Mouse (Mus musculus) bone marrow, adult 2 months (tissue): ENCODE measurements at regions not wholly inside any gene's neighbourhood (a gene's known extent, or its start where the extent isn't known, plus 50 kb on each side); places are given as distances from the start of the nearest gene placed in this dataset.
A peak's percentile ranks its signal among the peaks of the same experiment; 100 is the strongest.

Experiments
- H3K27ac ChIP-seq: fragments of 200-500 bp; 2 replicates; pipeline ENCODE4 v1.5.1; 2012; ENCODE audit warnings: low read depth, mild to moderate bottlenecking, control low read depth, inconsistent platforms, low read length; ENCODE audit not compliant: control insufficient read depth, poor library complexity, insufficient read depth
- H3K4me1 ChIP-seq: fragments of 200-500 bp; 2 replicates; pipeline ENCODE4 v1.6.1; 2011; ENCODE audit warnings: low read length; ENCODE audit not compliant: control insufficient read depth, insufficient read depth
- H3K4me3 ChIP-seq: fragments of 200-500 bp; replicated peaks from 2 replicates; pipeline ENCODE3; 2011; ENCODE audit warnings: mild to moderate bottlenecking, low read depth, low read length, control low read depth; ENCODE audit not compliant: control insufficient read depth
- CTCF ChIP-seq: fragments of 200-500 bp; IDR thresholded peaks from 2 replicates; pipeline ENCODE4 v1.5.1; 2011; ENCODE audit warnings: low read length, control low read depth; ENCODE audit not compliant: control insufficient read depth, insufficient read depth
- POLR2A ChIP-seq: fragments of 200-500 bp; IDR thresholded peaks from 2 replicates; pipeline ENCODE4 v1.6.1; 2011; ENCODE audit warnings: low read depth, mild to moderate bottlenecking, control low read depth, low read length, borderline replicate concordance; ENCODE audit not compliant: control insufficient read depth
- WGBS: fragments of 180-500 bp; shearing (Covaris S2); methylation state at CpG from one replicate; pipeline ENCODE4 v1.1.7; 2018; 5-methylcytosine and 5-hydroxymethylcytosine counted together

- Histone ChIP-seq H3K4me1 (no peaks in the 10 kb centered on the region), H3K4me3 (no peak overlapping the region), H3K27ac (no peak overlapping the region)
- 15% methylated on average over 7 of the region's 7 CpGs for WGBS
- TF ChIP-seq POLR2A (no peak), CTCF (no peak)
Measured at GRCm38 (mm10) chr15:97590732-97591292, 114.8 kb downstream of the Rpap3 start.

DNA sequence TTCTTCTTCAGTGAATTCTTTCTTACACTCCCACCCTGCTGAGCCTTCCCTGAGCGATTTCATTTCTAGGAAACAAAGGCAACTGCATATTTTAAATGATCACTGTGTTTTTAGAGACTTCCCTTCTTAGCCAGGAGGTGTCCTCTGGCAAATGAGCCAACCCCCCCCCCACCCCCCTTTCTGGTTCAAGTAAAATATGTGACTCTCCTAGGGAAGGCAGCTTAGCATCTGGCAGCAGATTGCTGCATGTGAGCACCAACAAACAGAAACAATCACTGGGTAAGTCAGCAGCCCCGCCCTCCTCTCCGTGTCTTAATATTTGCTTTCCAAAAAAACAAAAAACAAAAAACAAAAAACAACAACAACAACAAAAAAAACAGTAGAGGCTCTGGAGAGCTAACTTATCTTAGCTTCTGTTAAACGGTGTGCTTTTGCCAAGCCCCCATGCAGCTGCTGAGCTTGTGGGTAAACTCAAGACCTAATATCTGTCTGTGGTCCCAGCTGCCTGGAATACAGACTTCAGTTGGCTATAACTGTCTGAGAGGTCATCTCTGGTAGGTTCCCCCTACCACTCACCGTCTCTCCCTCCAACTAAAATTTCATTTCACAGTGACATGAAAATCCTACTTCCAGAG is 117.9 kb downstream of the Rpap3 start:
- H3K4me1 ChIP-seq, result no peaks in the 10 kb centered on the region
- H3K4me3 ChIP-seq, result no peak overlapping the region
- WGBS, result 65% methylated on average over 5 of the region's 5 CpGs
- TF ChIP-seq CTCF (no peak), POLR2A (no peak)
- no peak overlapping the region for H3K27ac ChIP-seq

- no peaks in the 10 kb centered on the region; the same call in 1 of the 2 replicates for H3K4me1 ChIP-seq
- H3K27ac ChIP-seq, result no peak overlapping the region
- TF ChIP-seq POLR2A (peak; percentile 23; the same call in 1 of the 2 replicates), CTCF (peak; percentile 95)
- 3% methylated on average over 13 of the region's 13 CpGs for WGBS
- no peak overlapping the region for H3K4me3 ChIP-seq
Measured at GRCm38 (mm10) chr15:97581724-97582154, 123.9 kb downstream of the Rpap3 start.

GRCm38 (mm10) chr15:97580726-97581125 is 124.9 kb downstream of the Rpap3 start:
- TF ChIP-seq CTCF (no peak), POLR2A (no peak)
- no peak overlapping the region for H3K27ac ChIP-seq
- H3K4me3 ChIP-seq, result no peak overlapping the region
- WGBS, result 48% methylated on average over 6 of the region's 6 CpGs
- no peaks in the 10 kb centered on the region; the same call in 1 of the 2 replicates for H3K4me1 ChIP-seq

GRCm38 (mm10) chr15:97578046-97578445 is 127.6 kb downstream of the Rpap3 start:
- Histone ChIP-seq H3K4me3 (no peak overlapping the region), H3K4me1 (no peaks in the 10 kb centered on the region; the same call in 1 of the 2 replicates), H3K27ac (no peak overlapping the region)
- WGBS, result 78% methylated on average over 3 of the region's 3 CpGs
- TF ChIP-seq POLR2A (no peak), CTCF (no peak)

DNA sequence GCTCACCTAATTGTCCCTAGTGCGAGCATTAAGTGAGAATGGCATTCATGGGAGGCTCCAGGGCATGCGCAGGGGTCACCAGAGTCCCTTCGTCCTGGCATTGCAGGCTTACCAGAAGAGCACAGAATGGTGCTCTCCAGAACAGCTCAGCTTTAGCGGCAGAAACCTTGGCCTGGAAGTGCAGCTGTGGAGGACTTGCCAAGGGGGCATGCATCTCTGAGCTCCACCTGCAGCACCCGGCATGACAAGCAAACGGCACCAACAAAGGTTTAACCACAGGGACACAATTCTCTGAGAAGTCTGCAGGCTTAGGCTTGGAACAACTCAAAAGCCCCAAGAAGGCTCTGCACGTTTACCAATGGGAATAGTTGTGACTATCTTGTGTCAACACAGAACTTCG is 128.4 kb downstream of the Rpap3 start:
- TF ChIP-seq POLR2A (no peak), CTCF (no peak)
- Histone ChIP-seq H3K27ac (no peak overlapping the region), H3K4me1 (no peaks in the 10 kb centered on the region; the same call in 1 of the 2 replicates), H3K4me3 (no peak overlapping the region)
- 76% methylated on average over 8 of the region's 8 CpGs for WGBS

DNA sequence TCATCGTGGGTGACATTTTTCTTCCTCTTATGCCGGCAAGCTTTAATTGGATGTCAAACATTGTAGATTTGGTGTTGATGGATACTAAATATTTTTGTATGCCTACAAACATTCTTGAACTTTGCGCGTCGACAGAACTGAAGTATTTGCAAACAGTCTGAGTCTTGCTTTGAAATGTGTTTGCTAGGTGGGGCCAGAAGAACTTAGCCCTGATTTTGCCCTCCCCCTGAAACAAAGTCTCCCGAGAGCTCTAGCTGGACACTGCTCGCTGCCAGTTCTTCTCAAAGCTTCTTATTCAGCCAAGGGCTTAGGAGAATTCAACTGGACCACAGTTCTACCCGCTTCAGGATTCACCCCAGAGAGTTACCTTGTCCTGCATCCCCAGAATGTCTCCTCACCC is 133.0 kb downstream of the Rpap3 start:
- H3K27ac ChIP-seq, result no peak overlapping the region
- no peaks in the 10 kb centered on the region; the same call in 1 of the 2 replicates for H3K4me1 ChIP-seq
- H3K4me3 ChIP-seq, result no peak overlapping the region
- TF ChIP-seq CTCF, result no peak
- TF ChIP-seq POLR2A, result no peak
- WGBS, result 84% methylated on average over 8 of the region's 8 CpGs

- Histone ChIP-seq H3K4me3 (no peak overlapping the region), H3K4me1 (no peaks in the 10 kb centered on the region; the same call in 1 of the 2 replicates), H3K27ac (no peak overlapping the region)
- no peak for TF ChIP-seq CTCF
- no peak for TF ChIP-seq POLR2A
Measured at GRCm38 (mm10) chr15:97571885-97572284, 133.7 kb downstream of the Rpap3 start.
